Mouse (Mus musculus): ENCODE results near the gene 1700028P14Rik. TPM values are rescaled to one million over a fixed set of nuclear protein-coding genes. Genes with fewer than 3 reads are reported as not detected.

Gene 1700028P14Rik
- total RNA-seq (2012; rRNA removed), result not detected in 2 replicates

DNA sequence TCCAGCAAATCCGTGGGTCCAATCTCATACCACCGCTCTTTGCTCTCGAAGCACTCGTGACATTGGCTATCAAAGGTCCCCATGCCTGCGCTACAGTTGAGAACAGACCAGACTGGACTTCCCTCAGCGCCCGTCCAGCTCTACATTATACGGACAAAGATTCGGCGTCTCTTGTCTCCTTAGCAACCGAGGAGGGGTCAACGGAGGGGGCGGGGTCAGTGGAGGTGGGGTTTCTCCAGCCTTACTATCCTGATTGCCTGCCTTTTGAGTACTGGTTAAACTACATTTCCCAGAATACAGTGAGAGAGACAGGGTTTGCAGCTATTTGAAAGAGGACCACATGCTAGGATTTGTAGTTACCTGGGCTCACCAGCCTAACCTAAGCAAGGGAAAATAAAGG, at the start of gene 1700028P14Rik:
1700028P14Rik (minus strand) TSS at position 169 of the 400 bp plus-strand sequence.
- no peak within 1 kb of the TSS for H3K9ac ChIP-seq (ENCODE audit: insufficient read depth, low read depth, low read length, poor library complexity, severe bottlenecking)
- peak; percentile 70 for DNase-seq (ENCODE audit: low read depth, low spot score)
- in situ Hi-C loops (cut with MboI; ENCODE audit: low sequenced_read_pairs in 2 of 2, unreplicated experiment in 2 of 2), result no loop called here
- no peaks in the 10 kb centered on the region for H3K9me3 ChIP-seq (ENCODE audit: control insufficient read depth, insufficient read depth, low read depth, low read length)
- TF ChIP-seq CHD2 (IDR thresholded peaks at IDR 0.05; ENCODE audit: low read depth, low read length) (no peak), ZNF384 (IDR thresholded peaks at IDR 0.05; ENCODE audit: low read depth, low read length) (no peak), MAFK (IDR thresholded peaks at IDR 0.05; ENCODE audit: insufficient read depth, low read depth, low read length) (no peak), HCFC1 (IDR thresholded peaks at IDR 0.05; ENCODE audit: borderline replicate concordance, insufficient read depth, low read length) (peak; percentile 86), ZC3H11A (IDR thresholded peaks at IDR 0.05; ENCODE audit: borderline replicate concordance, low read depth, low read length) (no peak)
- 0 out of 4 replicates have a peak within 1 kb of the TSS, but pooled peaks have one; percentile 7 to 39 for H3K4me3 ChIP-seq (ENCODE audit: insufficient read depth in 1 of 2, low read depth in 1 of 2, low read length in 2 of 2, poor library complexity in 1 of 2, severe bottlenecking in 1 of 2)
- peaks cover 0 to 4% of the 10 kb centered on the region in 2 experiments; a peak in 3 of 4 replicates for H3K4me1 ChIP-seq (ENCODE audit: control insufficient read depth in 2 of 2, insufficient read depth in 2 of 2, low read length in 2 of 2, poor library complexity in 1 of 2)
- no peak within 1 kb of the TSS for H3K27ac ChIP-seq (ENCODE audit: insufficient read depth, low read depth, low read length, poor library complexity, severe bottlenecking)
- H3K36me3 ChIP-seq (ENCODE audit: control insufficient read depth, insufficient read depth, low read length, poor library complexity, severe bottlenecking), result no peaks in the 10 kb centered on the region

DNA sequence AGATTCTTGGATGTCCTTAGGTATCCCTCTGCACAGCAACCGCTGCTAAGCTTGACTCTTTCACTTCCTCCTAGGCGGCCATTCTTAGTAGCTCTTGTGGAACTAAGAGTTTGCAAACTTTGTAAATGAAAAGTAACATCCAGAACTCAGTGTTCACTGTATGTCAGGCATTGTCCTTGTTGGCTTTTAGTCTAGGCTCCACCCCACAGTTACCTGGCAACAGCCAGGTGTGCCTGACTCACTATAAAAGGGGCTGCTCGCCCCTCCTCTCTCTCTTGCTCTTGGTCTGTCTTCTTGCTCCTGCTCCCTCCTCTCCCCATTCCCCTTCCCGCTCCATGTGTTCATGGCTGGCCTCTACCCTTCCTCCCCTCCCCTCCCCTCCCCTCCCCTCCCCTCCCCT, 46.5 kb upstream of the 1700028P14Rik start:
- in situ Hi-C loops (cut with MboI; ENCODE audit: low sequenced_read_pairs in 2 of 2, unreplicated experiment in 2 of 2), result no loop called here
- H3K4me3 ChIP-seq (ENCODE audit: insufficient read depth in 1 of 2, low read depth in 1 of 2, low read length in 2 of 2, poor library complexity in 1 of 2, severe bottlenecking in 1 of 2), result no peak overlapping the region
- peak; percentile 20 for DNase-seq (ENCODE audit: low read depth, low spot score)
- peaks cover 5 to 8% of the 10 kb centered on the region in 2 experiments; a peak in 3 of 4 replicates for H3K4me1 ChIP-seq (ENCODE audit: control insufficient read depth in 2 of 2, insufficient read depth in 2 of 2, low read length in 2 of 2, poor library complexity in 1 of 2)
- peaks cover 11% of the 10 kb centered on the region for H3K36me3 ChIP-seq (ENCODE audit: control insufficient read depth, insufficient read depth, low read length, poor library complexity, severe bottlenecking)
- H3K9ac ChIP-seq (ENCODE audit: insufficient read depth, low read depth, low read length, poor library complexity, severe bottlenecking), result no peak overlapping the region
- TF ChIP-seq HCFC1 (IDR thresholded peaks at IDR 0.05; ENCODE audit: borderline replicate concordance, insufficient read depth, low read length) (no peak), CHD2 (IDR thresholded peaks at IDR 0.05; ENCODE audit: low read depth, low read length) (no peak), MAFK (IDR thresholded peaks at IDR 0.05; ENCODE audit: insufficient read depth, low read depth, low read length) (no peak), ZC3H11A (IDR thresholded peaks at IDR 0.05; ENCODE audit: borderline replicate concordance, low read depth, low read length) (no peak), ZNF384 (IDR thresholded peaks at IDR 0.05; ENCODE audit: low read depth, low read length) (no peak)
- H3K27ac ChIP-seq (ENCODE audit: insufficient read depth, low read depth, low read length, poor library complexity, severe bottlenecking), result no peak overlapping the region
- no peaks in the 10 kb centered on the region for H3K9me3 ChIP-seq (ENCODE audit: control insufficient read depth, insufficient read depth, low read depth, low read length)

DNA sequence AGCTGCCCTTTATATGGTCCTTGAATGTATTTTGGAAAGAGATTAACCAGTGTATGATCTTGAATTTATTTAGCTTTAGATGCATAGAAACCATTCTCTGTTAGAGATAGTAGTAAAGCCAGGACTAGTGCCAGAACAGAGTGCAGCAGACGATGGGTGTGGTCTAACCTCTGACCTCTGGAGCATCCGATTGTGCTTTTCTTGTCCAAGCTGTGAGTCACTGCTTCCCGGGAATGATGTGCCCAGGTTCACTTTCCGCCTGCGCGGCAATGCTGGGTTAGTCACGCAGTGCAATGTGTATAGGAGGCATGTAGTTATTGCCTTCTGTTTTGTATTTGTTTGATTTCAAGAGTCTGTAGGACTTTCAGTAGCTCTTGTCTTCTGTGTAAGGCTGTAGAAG, 45.8 kb upstream of the 1700028P14Rik start:
- H3K4me3 ChIP-seq (ENCODE audit: insufficient read depth in 1 of 2, low read depth in 1 of 2, low read length in 2 of 2, poor library complexity in 1 of 2, severe bottlenecking in 1 of 2), result no peak overlapping the region

DNA sequence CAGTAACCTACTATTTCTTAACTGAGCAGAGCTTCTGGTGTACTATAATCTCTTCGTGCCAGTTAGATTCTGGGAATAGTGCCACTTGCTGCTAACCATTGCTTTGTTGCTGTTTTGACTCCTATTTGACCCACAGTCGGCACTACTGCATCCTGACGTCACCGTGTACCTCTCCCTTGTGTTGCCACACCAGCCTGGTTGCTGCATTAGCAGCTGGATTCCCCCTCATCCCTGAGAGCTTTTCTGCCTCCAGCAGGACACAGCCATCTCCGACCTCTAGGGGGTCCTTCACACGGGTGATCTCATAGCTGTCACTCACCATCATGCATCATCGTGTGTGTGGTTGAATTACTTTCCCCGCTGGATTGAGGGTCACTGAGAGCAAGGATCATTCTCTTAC, 45.2 kb upstream of the 1700028P14Rik start:
- H3K9ac ChIP-seq (ENCODE audit: insufficient read depth, low read depth, low read length, poor library complexity, severe bottlenecking), result no peak overlapping the region
- H3K9me3 ChIP-seq (ENCODE audit: control insufficient read depth, insufficient read depth, low read depth, low read length), result no peaks in the 10 kb centered on the region
- H3K4me3 ChIP-seq (ENCODE audit: insufficient read depth in 1 of 2, low read depth in 1 of 2, low read length in 2 of 2, poor library complexity in 1 of 2, severe bottlenecking in 1 of 2), result no peak overlapping the region
- H3K36me3 ChIP-seq (ENCODE audit: control insufficient read depth, insufficient read depth, low read length, poor library complexity, severe bottlenecking), result peaks cover 11% of the 10 kb centered on the region
- H3K27ac ChIP-seq (ENCODE audit: insufficient read depth, low read depth, low read length, poor library complexity, severe bottlenecking), result no peak overlapping the region
- no peak for TF ChIP-seq MAFK (IDR thresholded peaks at IDR 0.05; ENCODE audit: insufficient read depth, low read depth, low read length)
- no peak for TF ChIP-seq HCFC1 (IDR thresholded peaks at IDR 0.05; ENCODE audit: borderline replicate concordance, insufficient read depth, low read length)
- TF ChIP-seq ZC3H11A (IDR thresholded peaks at IDR 0.05; ENCODE audit: borderline replicate concordance, low read depth, low read length), result no peak
- no peak for TF ChIP-seq CHD2 (IDR thresholded peaks at IDR 0.05; ENCODE audit: low read depth, low read length)
- no peak for TF ChIP-seq ZNF384 (IDR thresholded peaks at IDR 0.05; ENCODE audit: low read depth, low read length)
- in situ Hi-C loops (cut with MboI; ENCODE audit: low sequenced_read_pairs in 2 of 2, unreplicated experiment in 2 of 2), result no loop called here
- H3K4me1 ChIP-seq (ENCODE audit: control insufficient read depth in 2 of 2, insufficient read depth in 2 of 2, low read length in 2 of 2, poor library complexity in 1 of 2), result peaks cover 8 to 15% of the 10 kb centered on the region in 2 experiments; a peak in 3 of 4 replicates
- DNase-seq (ENCODE audit: low read depth, low spot score), result no peak

More for the DNA sequence above, 45.8 kb upstream of the 1700028P14Rik start:
- in situ Hi-C loops (cut with MboI; ENCODE audit: low sequenced_read_pairs in 2 of 2, unreplicated experiment in 2 of 2), result no loop called here
- no peak for DNase-seq (ENCODE audit: low read depth, low spot score)
- H3K36me3 ChIP-seq (ENCODE audit: control insufficient read depth, insufficient read depth, low read length, poor library complexity, severe bottlenecking), result peaks cover 11% of the 10 kb centered on the region
- H3K27ac ChIP-seq (ENCODE audit: insufficient read depth, low read depth, low read length, poor library complexity, severe bottlenecking), result no peak overlapping the region
- H3K9me3 ChIP-seq (ENCODE audit: control insufficient read depth, insufficient read depth, low read depth, low read length), result no peaks in the 10 kb centered on the region
- TF ChIP-seq MAFK (IDR thresholded peaks at IDR 0.05; ENCODE audit: insufficient read depth, low read depth, low read length) (no peak), ZNF384 (IDR thresholded peaks at IDR 0.05; ENCODE audit: low read depth, low read length) (no peak), CHD2 (IDR thresholded peaks at IDR 0.05; ENCODE audit: low read depth, low read length) (no peak), ZC3H11A (IDR thresholded peaks at IDR 0.05; ENCODE audit: borderline replicate concordance, low read depth, low read length) (no peak), HCFC1 (IDR thresholded peaks at IDR 0.05; ENCODE audit: borderline replicate concordance, insufficient read depth, low read length) (no peak)
- H3K9ac ChIP-seq (ENCODE audit: insufficient read depth, low read depth, low read length, poor library complexity, severe bottlenecking), result no peak overlapping the region
- H3K4me1 ChIP-seq (ENCODE audit: control insufficient read depth in 2 of 2, insufficient read depth in 2 of 2, low read length in 2 of 2, poor library complexity in 1 of 2), result peaks cover 6 to 12% of the 10 kb centered on the region in 2 experiments; a peak in 3 of 4 replicates
